Mouse (Mus musculus) right cerebral cortex, adult 18-20 months (tissue): ENCODE measurements at regions not wholly inside any gene's neighbourhood (a gene's known extent, or its start where the extent isn't known, plus 50 kb on each side); places are given as distances from the start of the nearest gene placed in this dataset.
"Not testable (repeated sequence)": the region's sequence is repeated elsewhere in the genome, so short reads cannot be mapped to it uniquely, and the experiment has no call there.

Experiments
- DNase-seq: peaks from one replicate; pipeline ENCODE4 v3.0.0; 2022; ENCODE audit warnings: mixed read lengths

- no peak for DNase-seq
Observed at GRCm38 (mm10) chr6:63044984-63045383, 210.7 kb upstream of the Grid2 start.

- not testable (repeated sequence) for DNase-seq
Observed at GRCm38 (mm10) chr6:63064576-63064975, 191.1 kb upstream of the Grid2 start.

- DNase-seq = no peak
Observed at GRCm38 (mm10) chr6:63088225-63088624, 167.5 kb upstream of the Grid2 start.

DNA sequence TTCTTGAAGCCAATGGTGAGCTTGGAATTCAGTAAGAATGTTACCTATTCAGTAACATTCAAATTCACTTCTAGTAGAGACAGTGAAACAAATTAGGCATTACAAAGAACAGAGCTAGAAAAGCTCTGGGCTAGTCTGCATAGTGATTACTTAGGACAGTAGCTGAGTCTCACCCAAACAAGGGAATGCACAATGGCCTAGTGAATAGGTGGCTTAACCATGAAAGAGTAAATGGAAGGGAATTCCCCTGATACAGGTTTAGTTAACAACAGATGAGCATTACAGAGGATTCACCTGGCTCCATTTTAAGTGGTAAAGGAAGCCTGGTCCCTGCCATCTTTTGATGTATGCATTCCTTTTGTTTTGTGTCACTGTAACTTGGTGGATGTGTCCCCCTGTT lies 126.8 kb upstream of the Grid2 start:
- not testable (repeated sequence) for DNase-seq

GRCm38 (mm10) chr6:63149300-63149699 lies 106.4 kb upstream of the Grid2 start:
- DNase-seq = no peak

DNA sequence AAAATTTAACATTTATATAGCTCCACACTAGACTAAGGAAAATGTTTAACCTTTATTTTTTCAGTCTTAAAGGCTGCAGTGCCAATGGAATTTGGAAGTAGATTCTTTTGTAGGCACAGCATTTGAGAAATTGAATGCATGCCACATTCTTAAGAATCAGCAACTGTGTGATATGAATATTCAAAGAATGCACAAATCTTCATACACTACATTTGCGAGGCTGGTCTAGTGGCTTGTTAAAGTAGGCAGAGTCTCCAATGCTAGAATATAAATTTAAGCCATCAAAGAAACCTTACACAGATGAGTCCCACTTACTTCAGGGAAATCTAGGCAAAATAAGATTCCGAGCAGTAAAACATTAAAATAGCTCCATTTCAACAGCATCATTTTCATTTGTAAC lies 75.5 kb upstream of the Grid2 start:
- DNase-seq = peak; percentile 5
